ENCODE assay signal across 10 mouse cellular contexts in the genomic region with DNA sequence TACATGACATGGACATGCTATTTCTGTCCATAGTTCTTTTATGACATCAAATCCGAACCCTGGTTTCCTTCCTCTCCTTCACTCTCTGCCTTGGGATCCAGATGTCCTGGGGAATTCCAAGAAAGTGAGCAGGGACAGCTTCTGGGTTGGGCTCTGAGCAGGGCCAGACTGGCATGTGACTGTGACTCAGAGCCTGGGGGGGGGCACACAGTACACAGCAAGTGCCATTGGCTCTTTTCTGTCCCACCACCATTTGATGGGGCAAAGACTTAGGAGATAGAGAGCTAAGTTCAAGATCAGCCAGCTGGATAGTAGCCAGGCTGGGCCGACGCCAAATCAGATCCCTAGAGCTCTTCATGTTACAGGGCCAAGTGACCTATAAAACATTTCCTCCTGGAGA. TPM values are rescaled to one million over a fixed set of nuclear protein-coding genes. Genes with fewer than 3 reads are reported as not detected.
DNase-seq lines count a peak whose midpoint lies in the region; ATAC-seq lines count a peak whose summit lies in the region.
"Had no signal": no experiment of that assay in that cellular context is flagged by ENCODE, and none has a peak within 500 bp of the region (broad histone marks: within the 10 kb centered on the region; RNA-seq: fewer than 3 reads in every experiment).

No protein-coding gene starts in this region.

- H3K27ac ChIP-seq in midbrain, embryonic 13.5 days: no peak overlapping the region
- H3K27ac ChIP-seq: hindbrain, embryonic 15.5 days had no signal

- no peak overlapping the region for H3K4me2 ChIP-seq in midbrain, embryonic 13.5 days (replicated peaks)
- H3K4me2 ChIP-seq: hindbrain, embryonic 15.5 days had no signal

- no peaks in the 10 kb centered on the region for H3K9me3 ChIP-seq in midbrain, embryonic 13.5 days
- H3K9me3 ChIP-seq: hindbrain, embryonic 15.5 days had no signal

- H3K4me3 ChIP-seq in midbrain, embryonic 13.5 days (replicated peaks): no peak overlapping the region
- H3K4me3 ChIP-seq: hindbrain, embryonic 15.5 days had no signal

- H3K4me1 ChIP-seq in midbrain, embryonic 13.5 days (replicated peaks): no peaks in the 10 kb centered on the region
- H3K4me1 ChIP-seq: hindbrain, embryonic 15.5 days had no signal

- H3K36me3 ChIP-seq in midbrain, embryonic 13.5 days: peaks cover 20% of the 10 kb centered on the region

- peak; percentile 20 for DNase-seq in cerebellum, adult 11 months
- DNase-seq in urinary bladder, postnatal 14 days (ENCODE audit: low spot score): peak; percentile 69
- DNase-seq in urinary bladder, adult 2 months (ENCODE audit: low spot score): no peak
- peak; percentile 46 for DNase-seq in heart, postnatal 4 days
- no peak for DNase-seq in layer of hippocampus, postnatal 25 days (ENCODE audit: extremely low spot score in 1 of 2, low spot score in 1 of 2)
- DNase-seq in right cerebral cortex, adult 2 months (ENCODE audit: low spot score in 2 of 2): no peak
- DNase-seq: thymus, adult 2 months had no signal

- no peaks in the 10 kb centered on the region for H3K27me3 ChIP-seq in midbrain, embryonic 13.5 days
- H3K27me3 ChIP-seq: hindbrain, embryonic 15.5 days had no signal

- WGBS in midbrain, embryonic 13.5 days: 85% methylated on average over 3 of the region's 3 CpGs

- H3K9ac ChIP-seq in midbrain, embryonic 13.5 days (replicated peaks): no peak overlapping the region
- H3K9ac ChIP-seq: hindbrain, embryonic 15.5 days had no signal

- no peak for ATAC-seq in cerebellum, adult (ENCODE audit: insufficient number of reproducible peaks, low FRiP score, low TSS enrichment)
- no peak for ATAC-seq in midbrain, embryonic 13.5 days

RNA-seq across cellular contexts. Expression of a gene that starts 11.1 kb away (rescaled TPM):
- polyA plus RNA-seq in urinary bladder, adult 2 months (2012; rRNA removed): 15.7 and 18.8 TPM in 2 replicates
- 1 to 10 TPM; 2.7 to 3.7 TPM for total RNA-seq in heart, postnatal 4 days (2021)
- 10 to 100 TPM; 13.5 to 16.5 TPM for total RNA-seq in layer of hippocampus, postnatal 25 days (2021)
- polyA plus RNA-seq in midbrain, embryonic 13.5 days (2015; fragmentation: Nextera tagmentation; extraction: Ambion mirVana): 27.2 and 28.1 TPM in 2 replicates

Comparison
In these comparisons a context has a peak if more than half of its experiments do, and no peak if none do; other contexts are left out.
1. DNase-seq: peak in cerebellum, adult 11 months (single experiment), urinary bladder, postnatal 14 days (single experiment) and heart, postnatal 4 days (single experiment); none in urinary bladder, adult 2 months (single experiment), layer of hippocampus, postnatal 25 days (0 of 2) and right cerebral cortex, adult 2 months (0 of 2).